ENCODE assay signal across 20 mouse cellular contexts in the genomic region with DNA sequence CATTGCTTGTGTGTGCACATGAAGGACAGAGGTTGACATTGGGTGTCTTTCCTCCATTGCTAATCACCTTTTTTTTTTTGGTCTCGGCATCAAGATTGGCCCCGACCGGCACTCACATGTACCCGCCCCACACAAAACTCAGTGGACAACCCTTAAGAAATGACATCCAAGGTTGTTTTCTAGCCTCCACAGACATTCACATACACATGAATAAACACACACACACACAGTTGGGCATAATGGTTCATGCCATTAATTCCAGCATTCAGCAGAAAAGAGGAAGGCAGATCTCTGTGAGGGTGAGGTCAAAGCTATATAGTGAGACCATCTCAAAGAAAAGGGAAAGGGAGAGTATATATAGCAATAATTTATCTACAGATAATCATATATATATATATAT.
"Had no signal": no experiment of that assay in that cellular context is flagged by ENCODE, and none has a peak within 500 bp of the region (broad histone marks: within the 10 kb centered on the region; RNA-seq: fewer than 3 reads in every experiment).

No protein-coding gene starts in this region.

- H3K27me3 ChIP-seq: hindbrain, embryonic 13.5 days; hindbrain, embryonic 15.5 days; kidney, embryonic 15.5 days; limb, embryonic 13.5 days had no signal

- DNase-seq: gastrocnemius, postnatal 10 days; gastrocnemius, postnatal 36 days; heart, postnatal 14 days; heart, postnatal 36 days; kidney, adult 11 months; kidney, adult 2 months; kidney, postnatal 36 days; liver; liver, embryonic 13.5 days had no signal

- H3K9ac ChIP-seq: heart, embryonic 13.5 days; heart, embryonic 15.5 days; hindbrain, embryonic 13.5 days; hindbrain, embryonic 15.5 days; kidney, embryonic 15.5 days; liver, embryonic 13.5 days; liver, embryonic 15.5 days had no signal

- H3K36me3 ChIP-seq: heart, embryonic 10.5 days; heart, embryonic 13.5 days; heart, embryonic 15.5 days; hindbrain, embryonic 13.5 days; hindbrain, embryonic 15.5 days; kidney, embryonic 15.5 days; limb, embryonic 13.5 days; liver, embryonic 13.5 days; liver, embryonic 15.5 days had no signal

- H3K9me3 ChIP-seq: heart, embryonic 10.5 days; heart, embryonic 13.5 days; heart, embryonic 15.5 days; hindbrain, embryonic 13.5 days; hindbrain, embryonic 15.5 days; kidney, embryonic 15.5 days; limb, embryonic 13.5 days; liver, embryonic 13.5 days; liver, embryonic 15.5 days had no signal

- H3K27ac ChIP-seq: heart, embryonic 10.5 days; heart, embryonic 15.5 days; liver, embryonic 13.5 days; liver, embryonic 15.5 days had no signal

- ATAC-seq: hindbrain, postnatal 0 days; intestine, embryonic 16.5 days had no signal

- H3K4me2 ChIP-seq: heart, embryonic 15.5 days; hindbrain, embryonic 15.5 days; liver, embryonic 11.5 days; liver, embryonic 13.5 days; liver, embryonic 15.5 days had no signal

- H3K4me3 ChIP-seq: heart, embryonic 10.5 days; heart, embryonic 13.5 days; heart, embryonic 15.5 days; hindbrain, embryonic 13.5 days; hindbrain, embryonic 15.5 days; kidney, embryonic 15.5 days; limb, embryonic 13.5 days; liver, embryonic 13.5 days; liver, embryonic 15.5 days had no signal
